Mouse (Mus musculus): ENCODE data around the gene Cacna1d.

Gene Cacna1d

GRCm38 (mm10) chr14:30138379-30138964, 352.8 kb downstream of the Cacna1d start:
- DNase-seq = no peak

GRCm38 (mm10) chr14:30137961-30138360, 353.3 kb downstream of the Cacna1d start:
- DNase-seq = no peak

- peak; percentile 85 to 90 for DNase-seq
These were observed 354.3 kb downstream of the Cacna1d start for GRCm38 (mm10) chr14:30136965-30137364.

- no peak for DNase-seq
These were observed 355.9 kb downstream of the Cacna1d start for GRCm38 (mm10) chr14:30135351-30135750.

GRCm38 (mm10) chr14:30133684-30134083, 357.6 kb downstream of the Cacna1d start:
- DNase-seq = no peak

GRCm38 (mm10) chr14:30131256-30131655, 360.0 kb downstream of the Cacna1d start:
- no peak for DNase-seq

- DNase-seq = no peak
These were observed 361.2 kb downstream of the Cacna1d start for GRCm38 (mm10) chr14:30130092-30130491.

- DNase-seq = peak in 1 of 2 experiments; percentile 14
These were observed 361.9 kb downstream of the Cacna1d start for GRCm38 (mm10) chr14:30129378-30129777.

- DNase-seq = no peak
These were observed 366.1 kb downstream of the Cacna1d start for GRCm38 (mm10) chr14:30124951-30125690.

GRCm38 (mm10) chr14:30120023-30120422, 371.2 kb downstream of the Cacna1d start:
- no peak for DNase-seq

- DNase-seq = no peak
These were observed 377.7 kb downstream of the Cacna1d start for GRCm38 (mm10) chr14:30113392-30114108.

GRCm38 (mm10) chr14:30109079-30109478, 382.2 kb downstream of the Cacna1d start:
- peak in 1 of 2 experiments; percentile 12 for DNase-seq

- DNase-seq = no peak
These were observed 384.7 kb downstream of the Cacna1d start for GRCm38 (mm10) chr14:30106550-30106949.

GRCm38 (mm10) chr14:30105551-30105950, 385.7 kb downstream of the Cacna1d start:
- DNase-seq = no peak

GRCm38 (mm10) chr14:30103946-30104536, 387.2 kb downstream of the Cacna1d start:
- DNase-seq = no peak

GRCm38 (mm10) chr14:30097239-30097638, 394.0 kb downstream of the Cacna1d start:
- DNase-seq = peak; percentile 50 to 56

GRCm38 (mm10) chr14:30092426-30092825, 398.8 kb downstream of the Cacna1d start:
- DNase-seq = no peak

- no peak for DNase-seq
These were observed 399.2 kb downstream of the Cacna1d start for GRCm38 (mm10) chr14:30092021-30092420.

- no peak for DNase-seq
These were observed 411.5 kb downstream of the Cacna1d start for GRCm38 (mm10) chr14:30079729-30080128.

- peak; percentile 56 to 86 for DNase-seq
These were observed 413.0 kb downstream of the Cacna1d start for GRCm38 (mm10) chr14:30078115-30078808.

- no peak for DNase-seq
These were observed 415.9 kb downstream of the Cacna1d start for GRCm38 (mm10) chr14:30075268-30075887.

GRCm38 (mm10) chr14:30068566-30068965, 422.7 kb downstream of the Cacna1d start:
- DNase-seq = no peak

All from kidney, postnatal 25 days (tissue).